Mouse (Mus musculus) olfactory bulb, adult 2 months (tissue): Measurements from ENCODE around the gene Gramd4.

ENCODE experiments used
- CTCF ChIP-seq: fragments of 200-500 bp; IDR thresholded peaks from 2 replicates; pipeline ENCODE4 v1.5.1; 2012; ENCODE audit warnings: low read depth, mild to moderate bottlenecking, low read length, moderate library complexity; ENCODE audit not compliant: insufficient read depth
- POLR2A ChIP-seq: fragments of 200-500 bp; IDR thresholded peaks from 2 replicates; pipeline ENCODE4 v1.6.1; 2012; ENCODE audit warnings: mild to moderate bottlenecking, low read depth, low read length, moderate library complexity; ENCODE audit not compliant: insufficient read depth

- TF ChIP-seq CTCF: no peak
- no peak for TF ChIP-seq POLR2A
These were observed 102.2 kb downstream of the Gramd4 start for GRCm38 (mm10) chr15:86159719-86160118.
